Comparison of ENCODE assay signal across 11 mouse cellular contexts in the genomic region with DNA sequence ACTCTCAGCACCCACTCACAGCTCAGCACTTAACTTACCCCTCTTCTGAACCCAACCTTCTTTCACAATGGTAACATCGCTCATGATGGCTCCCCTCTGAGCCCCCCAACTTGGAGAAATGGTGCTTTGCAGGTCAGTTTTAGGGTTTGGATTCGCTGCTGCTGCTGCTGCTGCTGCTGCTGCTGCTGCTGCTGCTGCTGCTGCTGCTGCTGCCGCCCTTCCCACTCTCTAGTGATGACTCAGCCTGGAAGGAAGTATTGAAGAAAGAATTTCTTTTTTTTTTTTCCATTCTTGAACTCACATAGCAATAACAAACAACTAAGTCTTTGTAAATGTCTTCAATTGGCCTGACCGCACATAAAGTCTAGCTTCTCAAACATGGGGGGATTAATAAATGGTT. TPM values are rescaled to one million over a fixed set of nuclear protein-coding genes. Genes with fewer than 3 reads are reported as not detected.
DNase-seq lines count a peak whose midpoint lies in the region; ATAC-seq lines count a peak whose summit lies in the region.
"Had no signal": no experiment of that assay in that cellular context is flagged by ENCODE, and none has a peak within 500 bp of the region (broad histone marks: within the 10 kb centered on the region; RNA-seq: fewer than 3 reads in every experiment).

No protein-coding gene starts in this region.

- no peaks in the 10 kb centered on the region for H3K36me3 ChIP-seq in heart, embryonic 10.5 days
- H3K36me3 ChIP-seq in neural tube, embryonic 15.5 days: no peaks in the 10 kb centered on the region
- H3K36me3 ChIP-seq: embryonic facial prominence, embryonic 15.5 days had no signal

- H3K4me2 ChIP-seq in neural tube, embryonic 15.5 days: no peak overlapping the region
- H3K4me2 ChIP-seq: embryonic facial prominence, embryonic 15.5 days had no signal

- intact Hi-C loops in heart, postnatal 14 days (cut with DNase I): no loop called here

- H3K27ac ChIP-seq in heart, embryonic 10.5 days: no peak overlapping the region
- no peak overlapping the region for H3K27ac ChIP-seq in neural tube, embryonic 15.5 days (replicated peaks)
- H3K27ac ChIP-seq: embryonic facial prominence, embryonic 15.5 days had no signal

- H3K4me3 ChIP-seq in heart, embryonic 10.5 days: no peak overlapping the region
- H3K4me3 ChIP-seq in neural tube, embryonic 15.5 days (replicated peaks): no peak overlapping the region
- H3K4me3 ChIP-seq: embryonic facial prominence, embryonic 15.5 days had no signal

- H3K4me1 ChIP-seq in heart, embryonic 10.5 days: peaks cover 3% of the 10 kb centered on the region; the same call in 1 of the 2 replicates
- H3K4me1 ChIP-seq in neural tube, embryonic 15.5 days: no peaks in the 10 kb centered on the region
- H3K4me1 ChIP-seq: embryonic facial prominence, embryonic 15.5 days had no signal

- no peak overlapping the region for H3K9ac ChIP-seq in neural tube, embryonic 15.5 days (replicated peaks)
- H3K9ac ChIP-seq: embryonic facial prominence, embryonic 15.5 days had no signal

- H3K27me3 ChIP-seq in heart, embryonic 10.5 days (ENCODE audit: insufficient read depth, poor library complexity, severe bottlenecking): no peaks in the 10 kb centered on the region
- H3K27me3 ChIP-seq in neural tube, embryonic 15.5 days (replicated peaks): no peaks in the 10 kb centered on the region
- H3K27me3 ChIP-seq: embryonic facial prominence, embryonic 15.5 days had no signal

- peak; percentile 46; the same call in 1 of the 2 replicates for ATAC-seq in erythroid progenitor cell, adult 5-6 weeks (replicated peaks; ENCODE audit: low FRiP score, poor library complexity, severe bottlenecking)
- ATAC-seq in neural tube, embryonic 15.5 days (ENCODE audit: low FRiP score): no peak

- DNase-seq in heart, embryonic 10.5 days (ENCODE audit: low spot score): peak; percentile 76
- DNase-seq in heart, postnatal 14 days: no peak
- peak; percentile 10 to 14 for DNase-seq in right cerebral cortex, adult 2 months (ENCODE audit: low spot score in 2 of 2)
- no peak for DNase-seq in right cerebral cortex, postnatal 36 days (ENCODE audit: low spot score in 2 of 2)
- DNase-seq in MN1 (ENCODE audit: low spot score): no peak
- DNase-seq: cerebellum, adult 11-12 months; kidney, postnatal 25 days; thymus, adult 2 months had no signal

- WGBS in heart, embryonic 10.5 days: 42% methylated on average over 4 of the region's 4 CpGs
- 72% methylated on average over 4 of the region's 4 CpGs for WGBS in neural tube, embryonic 15.5 days

- no peaks in the 10 kb centered on the region for H3K9me3 ChIP-seq in heart, embryonic 10.5 days
- no peaks in the 10 kb centered on the region for H3K9me3 ChIP-seq in neural tube, embryonic 15.5 days (replicated peaks)
- H3K9me3 ChIP-seq: embryonic facial prominence, embryonic 15.5 days had no signal

RNA-seq across cellular contexts. Expression of gene Akt3, which starts 9.4 kb away (rescaled TPM):
- 5.7 and 6.1 TPM in 2 replicates for polyA plus RNA-seq in heart, embryonic 10.5 days (2016; fragmentation: Nextera tagmentation; extraction: Ambion mirVana)
- total RNA-seq in heart, postnatal 14 days (2021): 10 to 100 TPM; 26.0 to 26.4 TPM
- 20.5 and 25.6 TPM in 2 replicates for total RNA-seq in erythroid progenitor cell, adult 5-6 weeks (2015; ENCODE audit: low replicate concordance)
- total RNA-seq in erythroid progenitor cell, adult 5-6 weeks (2017; ENCODE audit: low replicate concordance): 23.9 and 27.5 TPM in 2 replicates
- 14.8 and 16.9 TPM in 2 replicates for polyA plus RNA-seq in neural tube, embryonic 15.5 days (2015; fragmentation: Nextera tagmentation; extraction: Ambion mirVana)

Comparison
In these comparisons a context has a peak if more than half of its experiments do, and no peak if none do; other contexts are left out.
1. DNase-seq: peak in heart, embryonic 10.5 days (single experiment) and right cerebral cortex, adult 2 months (2 of 2); none in heart, postnatal 14 days (0 of 2), right cerebral cortex, postnatal 36 days (0 of 2) and MN1 (single experiment).